Mouse (Mus musculus): ENCODE data around the gene Spindoc. TPM values are rescaled to one million over a fixed set of nuclear protein-coding genes. Genes with fewer than 3 reads are reported as not detected.

Spindoc gene
- polyA plus RNA-seq, 1 experiment: 38.6 TPM

DNA sequence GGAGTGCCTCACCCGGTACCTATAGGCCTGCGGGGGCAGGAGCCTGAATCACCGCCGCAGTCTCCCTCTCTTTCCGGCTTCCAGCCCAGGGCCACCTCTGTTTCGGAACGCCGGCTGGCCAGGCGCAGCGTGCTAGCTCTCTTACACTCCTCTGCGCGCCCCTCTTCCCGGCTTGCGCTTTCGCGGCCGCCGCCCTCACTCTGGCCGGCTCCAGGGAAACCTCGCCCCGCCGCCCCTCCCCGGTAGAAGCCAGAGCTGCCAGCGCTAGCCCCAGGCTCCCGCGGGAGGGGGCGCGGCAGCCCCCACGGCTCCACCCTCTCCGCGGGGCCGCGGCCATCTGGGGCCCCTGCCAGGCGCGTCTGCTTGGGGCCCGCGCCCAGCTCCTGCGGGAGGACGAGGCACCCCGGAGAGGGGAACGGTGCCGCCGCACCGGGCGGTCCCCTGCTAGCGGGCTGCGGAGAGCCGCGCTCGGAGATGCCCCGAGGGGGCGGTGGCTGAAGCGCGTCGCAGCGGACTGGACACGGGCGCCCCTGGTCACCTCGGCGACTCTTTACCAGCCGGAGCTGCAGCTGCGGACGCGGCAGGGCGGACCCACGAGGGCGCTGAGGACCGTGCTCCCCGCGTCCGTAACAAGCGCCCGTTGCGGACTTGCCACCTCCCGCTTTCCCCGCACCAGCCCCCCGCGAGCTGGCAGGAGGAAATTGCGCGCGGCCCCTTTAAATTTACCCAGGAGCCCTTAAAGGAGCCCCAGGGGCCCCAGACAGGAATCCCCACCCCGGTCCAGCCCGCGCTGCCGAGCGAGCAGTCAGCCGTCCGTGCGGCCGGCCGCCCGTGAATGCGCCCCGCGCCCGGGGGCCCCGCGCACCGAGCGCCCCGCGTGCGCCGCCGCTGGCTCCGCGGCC is 34.3 kb upstream of the Spindoc start, which contains the start of gene 2700081O15Rik:
Gene 2700081O15Rik, plus strand, starts transcription at position 792 of the 902 bp plus-strand sequence.
- TF ChIP-seq GATA1 (IDR thresholded peaks at IDR 0.05; ENCODE audit: low read length): no peak

DNA sequence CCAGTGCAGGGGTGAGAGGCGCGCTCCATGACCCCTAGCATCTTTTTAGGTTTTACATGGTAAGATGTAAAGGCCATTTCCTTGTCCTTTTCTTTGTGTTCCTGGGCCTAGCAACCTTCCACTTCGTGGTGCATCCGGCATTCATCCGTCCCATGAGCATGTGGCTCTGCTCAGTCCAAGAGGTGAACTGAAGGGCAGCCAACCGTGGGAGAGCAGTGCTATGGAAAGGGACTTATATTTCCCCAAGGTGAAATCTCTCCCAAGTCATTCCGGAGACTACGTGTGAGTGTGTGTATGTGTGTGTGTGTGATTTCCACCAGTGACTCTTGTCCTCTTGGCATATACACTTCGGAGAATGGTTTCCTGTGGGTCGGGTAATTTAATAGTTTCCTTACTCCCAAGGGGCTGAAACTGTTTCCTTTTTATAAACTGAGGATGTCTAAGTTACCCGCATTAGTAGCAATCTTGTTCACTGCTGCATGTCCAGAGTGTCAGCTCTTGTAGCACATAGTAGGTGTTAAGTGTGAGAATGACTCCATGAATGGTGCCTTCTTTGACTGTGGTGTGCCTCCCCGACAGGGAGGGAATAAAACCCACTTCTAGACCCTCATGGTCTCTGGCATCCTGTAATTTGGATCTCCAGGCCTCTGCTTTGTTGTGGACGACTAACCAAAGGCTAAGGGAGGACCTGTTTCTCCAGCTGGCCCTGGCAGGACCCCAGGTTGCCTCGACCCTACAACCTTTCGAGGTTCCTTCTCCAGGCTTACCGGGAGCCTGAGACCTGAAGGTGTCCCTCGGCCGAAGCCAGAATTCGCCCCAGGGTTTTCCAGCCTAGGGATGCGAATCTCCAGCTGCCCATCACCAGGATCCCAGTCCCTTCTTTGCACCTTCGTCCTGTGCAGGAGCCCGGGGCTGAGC is 33.4 kb upstream of the Spindoc start:
- no peak for TF ChIP-seq GATA1 (IDR thresholded peaks at IDR 0.05; ENCODE audit: low read length)

DNA sequence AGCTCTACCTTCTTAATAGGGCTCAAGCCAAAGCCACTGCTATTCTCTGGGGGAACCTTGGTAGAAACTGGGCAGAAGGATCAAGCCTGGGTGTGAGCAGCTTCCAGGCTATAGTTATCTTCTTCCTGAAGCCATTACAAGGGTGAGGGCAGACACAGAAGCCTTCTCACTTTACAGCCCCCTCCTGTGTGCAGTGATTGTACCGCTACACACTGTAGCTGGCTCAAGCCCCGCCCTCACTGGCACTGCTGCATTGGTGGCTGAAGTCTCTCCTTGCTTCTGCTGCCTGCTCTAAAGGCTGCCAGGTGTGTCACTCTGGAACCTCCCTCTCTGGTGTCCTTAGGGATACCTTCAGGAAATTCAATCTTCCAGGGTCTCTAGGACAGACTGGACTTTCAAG is 29.6 kb upstream of the Spindoc start:
- no peak for TF ChIP-seq GATA1 (IDR thresholded peaks at IDR 0.05; ENCODE audit: low read length)

DNA sequence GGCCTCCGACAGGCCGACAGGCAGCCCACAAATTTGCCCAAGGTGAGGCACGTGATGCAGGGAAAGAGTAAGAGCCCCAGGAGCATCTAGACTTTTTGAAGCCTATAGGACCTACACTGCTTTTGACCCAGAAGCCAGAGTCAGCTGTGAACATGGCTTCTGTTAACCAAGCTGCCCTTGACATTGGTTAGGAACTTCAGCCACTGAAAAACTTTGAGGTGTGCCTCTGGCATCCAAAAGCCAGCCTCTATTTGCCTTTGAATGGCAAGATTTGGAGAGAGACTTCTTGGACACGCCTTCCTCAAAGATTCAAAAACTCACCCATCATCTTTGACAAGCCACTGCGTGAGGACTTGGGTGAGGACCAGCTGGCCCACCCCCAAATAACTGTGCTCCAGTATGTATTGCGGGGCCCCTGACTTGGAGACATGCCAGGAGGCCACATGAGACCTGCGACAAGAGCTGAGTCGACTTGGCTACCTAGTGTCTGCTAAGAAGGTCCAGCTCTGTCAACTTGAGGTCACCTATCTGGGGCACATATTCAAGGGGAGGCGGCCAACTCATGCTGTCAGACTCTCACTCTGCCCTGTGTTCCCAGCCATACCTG is 21.9 kb upstream of the Spindoc start:
- TF ChIP-seq GATA1 (IDR thresholded peaks at IDR 0.05; ENCODE audit: low read length): no peak

DNA sequence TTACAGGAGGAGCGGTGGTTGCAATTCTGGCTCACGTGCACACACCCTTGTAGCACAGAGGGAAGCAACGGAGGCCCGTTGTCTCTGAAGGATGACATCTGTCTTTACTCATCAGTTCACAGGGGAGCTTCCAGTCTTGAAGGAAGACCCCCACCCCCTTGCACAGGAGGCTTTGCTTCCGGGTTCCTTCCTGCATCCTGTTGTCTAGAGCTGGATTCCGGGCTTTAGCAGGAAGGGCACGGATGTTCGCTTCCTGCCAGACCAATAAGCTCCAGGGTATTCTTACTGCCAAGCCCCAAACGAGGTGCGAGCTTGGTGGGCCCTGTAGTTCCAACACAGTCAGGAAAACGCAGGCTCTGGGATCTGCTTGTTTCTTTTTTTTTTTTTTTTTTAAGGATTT is 17.8 kb upstream of the Spindoc start:
- no peak for TF ChIP-seq GATA1 (IDR thresholded peaks at IDR 0.05; ENCODE audit: low read length)

DNA sequence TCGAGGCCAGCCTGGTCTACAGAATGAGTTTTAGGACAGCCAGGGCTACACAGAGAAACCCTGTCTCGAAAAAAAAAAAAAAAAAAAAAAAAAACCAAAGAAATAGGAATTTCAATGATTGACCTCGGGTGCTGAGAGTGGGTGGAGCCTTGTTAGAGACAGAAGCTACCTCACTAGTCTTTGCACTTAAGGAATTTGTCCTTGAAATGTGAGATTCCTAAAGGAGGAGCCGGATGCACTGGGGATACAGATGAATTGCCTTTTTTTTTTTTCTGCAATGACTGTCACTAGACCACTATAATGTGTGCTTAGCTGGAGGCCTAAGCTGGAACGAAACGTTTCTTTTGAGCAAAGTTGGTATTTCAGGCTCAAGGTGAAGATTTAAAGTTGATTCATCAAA is 5.7 kb upstream of the Spindoc start:
- no peak for TF ChIP-seq GATA1 (IDR thresholded peaks at IDR 0.05; ENCODE audit: low read length)

DNA sequence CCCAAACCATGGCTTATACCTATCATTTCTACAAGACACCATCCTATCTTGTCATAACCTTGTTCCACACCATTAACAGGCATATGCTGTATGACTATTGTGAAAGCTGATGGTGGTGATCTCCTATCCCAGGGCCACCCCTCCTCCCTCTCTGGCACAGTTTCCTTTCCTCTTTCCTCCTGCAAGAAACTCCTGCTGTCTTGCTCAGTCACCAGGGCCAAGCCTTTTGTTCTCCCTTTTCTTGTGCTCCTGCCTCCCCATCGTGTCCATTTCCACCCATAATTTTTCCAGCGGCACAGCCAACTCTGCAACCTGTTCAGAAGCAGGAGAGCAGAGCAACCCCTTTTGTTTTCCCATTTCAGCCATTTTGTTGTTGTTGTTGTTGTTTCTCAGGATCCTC is 3.2 kb upstream of the Spindoc start:
- TF ChIP-seq GATA1 (IDR thresholded peaks at IDR 0.05; ENCODE audit: low read length): no peak

DNA sequence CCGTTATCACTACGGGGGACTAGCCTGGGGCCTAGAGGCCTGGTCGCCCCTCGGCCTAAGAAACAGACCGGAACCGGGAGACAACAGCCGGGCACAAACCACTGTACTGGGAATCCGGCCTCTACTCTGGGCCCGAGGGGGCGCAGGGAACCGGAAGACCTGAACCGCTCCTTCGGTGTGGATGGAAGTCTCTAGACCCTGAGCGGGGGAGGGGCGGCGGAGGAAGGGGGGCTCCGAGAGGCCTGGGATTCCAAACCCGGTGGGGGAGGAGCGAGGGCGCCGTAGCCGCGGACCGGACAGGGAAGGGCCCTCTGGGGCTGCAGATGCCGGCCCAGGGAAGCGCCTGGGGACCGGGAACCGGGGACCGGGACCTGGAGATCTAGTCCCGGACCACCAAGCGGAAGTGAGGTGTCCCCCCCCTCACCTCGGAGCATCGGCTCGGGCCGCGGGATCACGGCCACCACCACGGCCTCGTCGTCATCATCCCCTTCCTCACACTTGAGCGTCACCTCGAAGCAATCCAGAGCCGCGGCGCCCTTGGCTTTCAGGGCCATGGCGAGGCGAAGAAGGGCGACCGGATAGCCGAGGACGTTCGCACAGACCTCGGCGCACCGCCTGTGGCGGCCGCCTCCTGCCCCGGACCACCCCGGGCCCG is 419 bp downstream of the Spindoc start:
- TF ChIP-seq GATA1 (IDR thresholded peaks at IDR 0.05; ENCODE audit: low read length): no peak

DNA sequence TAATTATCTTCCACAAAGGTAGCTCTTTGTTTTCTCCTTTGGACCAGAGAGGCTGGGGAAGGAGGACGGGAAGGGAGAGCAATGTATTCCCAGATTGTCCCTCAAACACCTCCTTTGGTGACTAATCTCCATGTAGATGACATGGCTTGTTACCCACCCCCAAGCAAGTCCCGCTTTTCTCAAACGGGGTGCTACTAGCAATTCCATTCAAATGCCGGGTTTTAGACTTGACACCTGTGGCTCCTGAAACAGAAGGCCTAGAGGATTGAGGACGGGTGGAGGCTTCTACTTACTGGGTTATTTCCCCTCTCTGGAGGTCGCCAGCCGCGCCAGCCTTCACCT is 917 bp downstream of the Spindoc start:
- no peak for TF ChIP-seq GATA1 (IDR thresholded peaks at IDR 0.05; ENCODE audit: low read length)

DNA sequence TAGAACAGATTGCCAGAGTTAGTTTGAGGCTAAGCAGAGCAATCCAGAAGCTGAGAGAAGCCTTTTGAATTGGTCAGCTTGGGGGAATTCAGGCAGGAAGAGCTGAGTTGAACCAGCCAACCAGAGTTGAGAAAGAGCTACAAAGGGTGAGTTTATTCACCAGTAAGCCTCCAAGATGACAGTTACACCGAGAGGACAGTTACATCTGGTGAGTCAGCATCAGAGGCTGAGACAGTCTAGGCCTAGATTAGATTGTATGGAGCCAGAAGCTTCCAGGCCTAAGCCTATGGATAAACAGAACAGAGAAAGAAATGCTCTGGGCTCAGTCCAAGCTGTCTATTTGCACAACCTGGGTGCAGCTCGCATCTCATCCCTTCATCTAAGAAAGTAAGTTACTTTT is 5.2 kb downstream of the Spindoc start:
- no peak for TF ChIP-seq GATA1 (IDR thresholded peaks at IDR 0.05; ENCODE audit: low read length)

DNA sequence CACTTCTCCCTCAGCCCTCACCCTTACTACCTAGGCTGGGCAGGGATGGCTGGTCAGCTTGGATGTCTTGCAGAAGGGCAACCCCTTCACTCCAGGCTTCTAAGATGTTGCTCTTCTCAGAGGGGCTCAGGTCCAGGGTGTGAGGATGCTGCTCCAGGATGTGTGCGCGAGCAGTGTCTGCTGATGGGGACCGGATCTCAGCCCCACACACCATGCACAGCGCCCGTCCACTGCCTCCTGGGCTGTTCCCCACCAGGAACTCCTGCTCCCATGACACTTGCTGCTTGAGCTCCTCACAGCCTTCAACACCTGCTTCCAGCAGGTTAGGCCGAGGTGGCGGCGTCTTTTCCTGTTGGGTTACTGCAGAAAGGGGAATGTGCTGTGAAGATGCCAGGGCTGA is 8.3 kb downstream of the Spindoc start:
- TF ChIP-seq GATA1 (IDR thresholded peaks at IDR 0.05; ENCODE audit: low read length): no peak

DNA sequence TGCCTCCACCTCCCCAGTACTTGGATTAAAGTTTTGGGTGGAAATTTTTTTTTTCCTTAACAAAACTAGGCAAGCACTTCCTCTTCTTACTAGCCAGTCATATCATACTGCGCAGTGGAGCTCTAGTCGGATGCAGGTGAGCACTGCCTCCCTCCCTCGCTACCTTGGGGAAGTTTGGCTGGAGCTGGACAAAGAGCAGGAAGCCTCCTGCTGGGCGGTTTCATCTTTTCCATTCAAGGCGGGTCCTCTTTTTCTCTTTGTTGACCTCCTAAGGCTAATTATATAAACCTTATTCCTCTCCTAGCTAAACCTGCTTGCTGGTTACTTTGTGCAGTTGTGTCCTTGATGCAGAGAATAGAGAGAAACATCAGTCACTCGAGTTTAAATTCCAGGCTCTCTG is 29.2 kb downstream of the Spindoc start:
- TF ChIP-seq GATA1 (IDR thresholded peaks at IDR 0.05; ENCODE audit: low read length): no peak

DNA sequence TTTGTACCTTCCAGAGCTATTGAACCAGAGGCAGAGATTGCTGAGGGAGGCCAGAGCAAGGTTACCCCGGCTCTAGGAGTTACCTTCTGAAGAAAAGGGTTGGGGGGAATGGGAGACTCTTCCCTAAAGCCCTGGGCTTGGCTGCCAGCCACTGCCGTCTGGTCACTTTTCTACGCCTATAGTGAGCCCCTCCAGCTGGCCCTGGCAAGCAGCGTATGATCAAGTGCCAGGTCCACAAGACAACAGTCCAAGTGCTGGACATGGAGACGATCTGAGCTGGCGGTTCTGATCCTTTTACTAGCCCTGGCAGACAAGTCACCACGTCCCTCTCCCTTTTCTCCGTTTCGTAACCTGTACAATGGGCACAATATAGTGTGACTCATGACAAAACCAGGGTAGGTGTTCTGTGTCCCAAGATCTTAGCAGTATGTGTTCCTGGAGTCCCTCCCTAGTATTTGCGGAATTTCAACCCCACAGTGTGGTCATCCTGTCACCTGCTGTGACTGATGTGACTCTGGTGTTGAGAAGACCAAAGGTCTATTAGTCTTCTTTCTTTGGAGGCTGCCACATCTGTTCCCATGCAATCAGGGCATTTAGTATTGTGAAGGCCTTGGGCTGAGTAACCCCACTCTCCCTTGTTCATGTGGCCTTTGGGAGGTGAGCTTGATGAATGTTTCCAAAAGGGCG is 29.8 kb downstream of the Spindoc start:
- no peak for TF ChIP-seq GATA1 (IDR thresholded peaks at IDR 0.05; ENCODE audit: low read length)

DNA sequence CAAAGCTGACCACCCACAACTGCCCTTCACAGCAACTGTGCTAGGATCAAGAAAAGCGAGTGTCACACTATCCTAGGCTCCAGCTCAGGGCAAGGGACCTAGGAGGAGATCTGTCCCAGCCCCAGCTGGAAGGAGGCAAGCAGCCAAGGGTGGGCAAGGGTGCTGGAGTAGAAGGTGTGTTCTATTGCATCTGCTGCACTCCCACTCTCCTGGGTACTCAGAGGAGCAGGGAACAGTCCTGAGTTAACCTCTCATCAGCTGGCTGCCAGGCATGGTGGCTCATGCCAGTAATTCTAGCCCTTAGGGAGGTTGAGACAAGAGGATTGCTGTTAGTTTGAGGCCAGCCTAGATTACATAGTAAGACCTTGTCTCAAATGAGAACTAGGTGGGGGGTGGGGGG is 32.8 kb downstream of the Spindoc start:
- TF ChIP-seq GATA1 (IDR thresholded peaks at IDR 0.05; ENCODE audit: low read length): no peak

DNA sequence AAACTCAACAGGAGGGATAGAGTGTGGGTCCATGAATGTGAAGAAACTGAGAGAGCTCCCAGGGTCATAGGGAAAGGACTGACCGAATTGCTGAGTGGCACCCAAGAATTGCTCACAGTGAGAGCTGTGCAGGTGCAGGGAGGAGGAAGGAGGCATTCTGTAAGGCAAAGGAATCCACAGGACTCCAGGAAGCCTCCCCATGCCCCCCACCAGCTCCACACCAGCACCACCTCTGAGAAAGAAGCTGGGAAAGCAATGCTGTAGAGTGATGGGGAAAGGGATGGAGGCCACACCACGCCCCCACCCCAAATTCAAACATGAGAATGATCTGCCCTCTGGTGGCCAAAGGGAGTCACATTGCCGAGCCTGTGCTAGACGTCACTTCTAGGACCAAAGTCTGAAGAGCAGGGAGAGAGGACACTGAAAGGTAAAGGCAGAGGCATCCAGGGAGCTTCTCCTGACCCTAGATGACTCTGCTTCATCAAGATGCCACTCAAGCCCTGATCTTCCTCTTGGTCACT is 37.5 kb downstream of the Spindoc start:
- TF ChIP-seq GATA1 (IDR thresholded peaks at IDR 0.05; ENCODE audit: low read length): no peak

Data from G1E-ER4 (cell line).